Mouse (Mus musculus): ENCODE measurements around the gene Ttl.
A peak's percentile ranks its signal among the peaks of the same experiment; 100 is the strongest.

Gene Ttl

DNA sequence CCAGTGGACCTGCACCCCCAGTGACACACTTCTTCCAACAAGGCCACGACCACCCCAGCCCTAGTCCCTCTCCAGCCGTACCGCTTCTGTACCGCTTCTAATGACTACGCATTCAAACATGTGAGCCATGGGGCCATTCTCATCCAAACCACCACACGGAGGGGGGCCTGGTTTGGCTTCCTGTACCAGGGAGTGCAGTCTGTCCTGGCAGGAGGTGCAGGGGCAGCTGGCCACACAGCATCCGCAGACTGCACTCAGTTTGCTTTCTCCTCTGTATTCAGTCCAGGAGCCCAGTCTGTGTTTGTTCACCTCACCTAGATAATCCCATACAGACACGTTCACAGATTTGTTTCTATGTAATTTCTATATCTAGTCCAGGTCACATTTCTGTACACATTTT is 56.2 kb downstream of the Ttl start:
- Histone ChIP-seq H3K36me3 (ENCODE audit: insufficient read depth, low read length) (peaks cover 100% of the 10 kb centered on the region), H3K9me3 (ENCODE audit: low read length) (no peaks in the 10 kb centered on the region), H3K4me1 (replicated peaks; ENCODE audit: low read depth, low read length) (peaks cover 54% of the 10 kb centered on the region), H3K4me3 (replicated peaks; ENCODE audit: low read length) (no peak overlapping the region), H3K27me3 (ENCODE audit: insufficient read depth, low read length) (no peaks in the 10 kb centered on the region)
- TF ChIP-seq CTCF (conservative IDR thresholded peaks at IDR 0.05; ENCODE audit: low read length) (no peak), POU5F1 (IDR thresholded peaks at IDR 0.05; ENCODE audit: borderline replicate concordance, low read length) (no peak), NANOG (IDR thresholded peaks at IDR 0.05; ENCODE audit: borderline replicate concordance, low read length) (no peak)

DNA sequence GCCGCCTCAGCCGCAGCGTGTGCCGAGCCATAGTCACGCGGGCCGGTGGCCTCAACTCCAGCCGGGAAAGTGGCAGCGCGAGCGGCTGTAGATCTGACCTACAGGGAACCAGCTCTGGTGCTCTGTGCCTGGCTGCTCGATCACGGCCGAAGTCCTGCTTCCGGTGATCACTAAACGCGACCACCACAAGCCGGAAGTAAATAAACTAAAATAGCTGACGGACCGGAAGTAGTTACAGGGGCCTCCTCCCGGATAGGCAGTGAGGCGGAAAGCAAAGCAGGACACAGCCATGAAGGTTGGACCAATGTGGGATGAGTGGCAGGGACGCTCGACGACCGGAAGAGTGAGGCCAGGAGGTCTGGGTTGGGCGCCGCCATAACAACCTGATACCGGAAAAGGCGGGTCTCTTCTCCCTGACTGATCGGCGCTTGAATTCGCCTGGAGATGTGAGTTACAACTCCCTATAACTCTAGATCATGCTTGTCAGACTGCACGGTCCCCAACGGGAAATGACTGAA is 63.7 kb downstream of the Ttl start, which contains the start of gene Chchd5:
Gene Chchd5 (plus strand): TSS at position 289 of the 518 bp plus-strand sequence.
- H3K4me3 ChIP-seq (replicated peaks; ENCODE audit: low read length): peak within 1 kb of the TSS; percentile 92
- H3K27me3 ChIP-seq (ENCODE audit: insufficient read depth, low read length): no peaks in the 10 kb centered on the region
- H3K36me3 ChIP-seq (ENCODE audit: insufficient read depth, low read length): peaks cover 82% of the 10 kb centered on the region
- peaks cover 62% of the 10 kb centered on the region for H3K4me1 ChIP-seq (replicated peaks; ENCODE audit: low read depth, low read length)
- TF ChIP-seq CTCF (conservative IDR thresholded peaks at IDR 0.05; ENCODE audit: low read length) (no peak), NANOG (IDR thresholded peaks at IDR 0.05; ENCODE audit: borderline replicate concordance, low read length) (no peak), POU5F1 (IDR thresholded peaks at IDR 0.05; ENCODE audit: borderline replicate concordance, low read length) (no peak)
- no peaks in the 10 kb centered on the region for H3K9me3 ChIP-seq (ENCODE audit: low read length)

DNA sequence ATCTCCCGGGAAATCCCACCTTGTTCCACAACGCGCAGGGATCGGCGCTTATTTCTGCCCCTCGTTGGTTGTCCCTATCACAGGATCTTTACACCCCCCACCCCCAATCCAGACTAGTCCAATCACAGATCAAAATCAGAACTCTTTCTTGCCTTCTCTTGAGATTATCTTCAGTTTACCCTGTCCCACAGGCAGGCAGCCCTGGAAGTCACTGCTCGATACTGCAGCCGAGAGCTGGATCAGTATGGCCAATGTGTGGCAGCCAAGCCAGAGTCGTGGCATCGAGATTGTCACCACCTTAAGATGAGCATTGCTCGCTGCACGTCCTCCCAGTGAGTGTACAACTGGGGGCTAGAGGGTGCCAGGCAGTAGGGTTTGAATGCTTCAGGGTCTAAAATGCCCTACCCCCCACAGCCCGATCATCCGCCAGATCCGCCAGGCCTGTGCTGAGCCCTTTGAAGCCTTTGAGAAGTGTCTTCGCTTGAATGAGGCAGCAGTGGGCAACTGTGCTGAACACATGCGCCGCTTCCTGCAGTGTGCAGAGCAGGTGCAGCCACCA is 64.3 kb downstream of the Ttl start:
- Histone ChIP-seq H3K4me3 (replicated peaks; ENCODE audit: low read length) (peak overlapping the region; percentile 92), H3K4me1 (replicated peaks; ENCODE audit: low read depth, low read length) (peaks cover 62% of the 10 kb centered on the region), H3K36me3 (ENCODE audit: insufficient read depth, low read length) (peaks cover 76% of the 10 kb centered on the region), H3K9me3 (ENCODE audit: low read length) (no peaks in the 10 kb centered on the region), H3K27me3 (ENCODE audit: insufficient read depth, low read length) (no peaks in the 10 kb centered on the region)
- TF ChIP-seq POU5F1 (IDR thresholded peaks at IDR 0.05; ENCODE audit: borderline replicate concordance, low read length) (no peak), CTCF (conservative IDR thresholded peaks at IDR 0.05; ENCODE audit: low read length) (no peak), NANOG (IDR thresholded peaks at IDR 0.05; ENCODE audit: borderline replicate concordance, low read length) (no peak)

DNA sequence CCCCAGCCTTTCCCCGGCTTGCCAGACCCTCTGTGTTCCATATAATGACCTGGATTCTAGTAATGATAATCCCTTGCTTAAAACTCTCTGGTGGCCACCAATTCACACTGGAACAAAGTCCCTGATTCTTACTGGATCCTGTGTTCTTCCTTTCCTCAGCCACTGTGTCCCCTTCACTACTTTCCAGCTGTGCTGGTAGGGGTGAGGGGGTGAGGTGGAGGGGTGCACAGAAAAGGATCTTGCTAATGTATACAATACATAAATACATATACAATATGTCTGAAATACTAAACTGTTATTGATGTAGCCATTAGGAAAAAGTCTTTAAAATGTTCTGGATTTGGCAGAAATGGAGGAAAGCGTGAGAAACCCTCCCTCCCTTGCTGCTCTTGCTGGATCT is 65.0 kb downstream of the Ttl start:
- Histone ChIP-seq H3K4me3 (replicated peaks; ENCODE audit: low read length) (peak overlapping the region; percentile 92), H3K9me3 (ENCODE audit: low read length) (no peaks in the 10 kb centered on the region)
- TF ChIP-seq POU5F1 (IDR thresholded peaks at IDR 0.05; ENCODE audit: borderline replicate concordance, low read length) (no peak), NANOG (IDR thresholded peaks at IDR 0.05; ENCODE audit: borderline replicate concordance, low read length) (no peak)

DNA sequence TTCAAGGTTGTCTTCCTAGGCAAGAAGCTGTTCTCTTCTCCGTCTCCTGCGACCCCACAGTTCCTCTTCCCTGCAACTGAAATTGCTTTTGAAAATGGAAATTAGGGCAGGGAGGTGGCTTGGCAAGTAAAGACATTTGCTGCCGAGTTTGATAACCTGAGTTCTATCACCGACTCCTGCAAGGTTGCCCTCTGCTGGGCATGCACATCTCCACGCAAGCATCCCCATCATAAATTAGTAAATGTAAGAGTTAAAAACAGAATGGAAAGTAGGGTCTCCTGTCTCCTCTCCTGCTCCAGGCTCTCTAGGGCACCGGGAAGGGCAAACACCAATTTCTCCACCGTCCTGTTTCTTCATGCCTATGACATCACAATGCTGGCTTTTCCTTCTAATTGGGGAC is 66.5 kb downstream of the Ttl start:
- no peak; the same call in 1 of the 2 replicates for TF ChIP-seq CTCF (conservative IDR thresholded peaks at IDR 0.05; ENCODE audit: low read length)
- no peak for TF ChIP-seq NANOG (IDR thresholded peaks at IDR 0.05; ENCODE audit: borderline replicate concordance, low read length)
- TF ChIP-seq POU5F1 (IDR thresholded peaks at IDR 0.05; ENCODE audit: borderline replicate concordance, low read length): no peak
- Histone ChIP-seq H3K4me3 (replicated peaks; ENCODE audit: low read length) (no peak overlapping the region), H3K9me3 (ENCODE audit: low read length) (no peaks in the 10 kb centered on the region), H3K36me3 (ENCODE audit: insufficient read depth, low read length) (peaks cover 54% of the 10 kb centered on the region), H3K27me3 (ENCODE audit: insufficient read depth, low read length) (no peaks in the 10 kb centered on the region), H3K4me1 (replicated peaks; ENCODE audit: low read depth, low read length) (peaks cover 49% of the 10 kb centered on the region)

More for the DNA sequence above, 65.0 kb downstream of the Ttl start:
- Histone ChIP-seq H3K4me1 (replicated peaks; ENCODE audit: low read depth, low read length) (peaks cover 55% of the 10 kb centered on the region), H3K36me3 (ENCODE audit: insufficient read depth, low read length) (peaks cover 69% of the 10 kb centered on the region), H3K27me3 (ENCODE audit: insufficient read depth, low read length) (no peaks in the 10 kb centered on the region)

DNA sequence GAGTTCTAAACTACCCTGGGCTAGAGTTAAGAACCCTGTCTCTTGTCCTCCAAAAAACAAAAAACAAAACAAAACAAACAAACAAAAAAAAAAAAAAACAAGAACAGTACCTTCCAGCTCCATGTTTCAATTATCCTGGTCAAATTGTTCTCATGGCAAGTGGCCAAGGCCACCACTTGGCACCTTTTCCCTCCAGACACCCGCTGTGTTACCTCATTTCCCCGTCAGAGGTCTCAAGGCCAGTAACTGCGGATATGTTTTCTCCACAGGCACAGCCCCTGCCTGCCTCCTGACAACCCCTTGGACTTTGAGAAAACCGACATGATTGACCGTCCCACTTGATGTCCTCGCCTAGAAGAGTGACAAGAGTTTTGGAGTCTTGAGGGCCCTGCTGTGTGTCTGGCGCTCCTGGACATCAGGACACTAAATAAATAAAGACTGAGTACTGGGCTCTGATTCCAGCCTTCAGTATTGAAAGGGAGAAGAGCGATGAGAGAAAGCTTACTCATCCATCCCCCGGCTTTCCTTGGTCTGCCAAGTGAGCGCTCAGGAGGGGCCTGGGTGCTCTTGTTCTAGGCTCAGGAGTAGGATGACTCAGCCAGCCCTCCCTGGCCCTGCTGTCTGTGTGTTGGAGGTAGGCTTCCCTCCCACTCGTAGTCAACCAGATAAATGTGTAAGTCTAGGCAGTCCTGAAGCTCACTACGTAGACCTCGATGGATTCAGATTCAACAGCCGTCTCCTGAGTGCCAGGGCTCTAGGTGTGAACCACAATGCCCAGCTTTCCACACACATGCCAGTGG is 67.5 kb downstream of the Ttl start:
- Histone ChIP-seq H3K36me3 (ENCODE audit: insufficient read depth, low read length) (peaks cover 53% of the 10 kb centered on the region), H3K4me3 (replicated peaks; ENCODE audit: low read length) (no peak overlapping the region), H3K4me1 (replicated peaks; ENCODE audit: low read depth, low read length) (peaks cover 48% of the 10 kb centered on the region), H3K27me3 (ENCODE audit: insufficient read depth, low read length) (no peaks in the 10 kb centered on the region), H3K9me3 (ENCODE audit: low read length) (no peaks in the 10 kb centered on the region)
- TF ChIP-seq POU5F1 (IDR thresholded peaks at IDR 0.05; ENCODE audit: borderline replicate concordance, low read length): no peak
- TF ChIP-seq CTCF (conservative IDR thresholded peaks at IDR 0.05; ENCODE audit: low read length): no peak
- no peak for TF ChIP-seq NANOG (IDR thresholded peaks at IDR 0.05; ENCODE audit: borderline replicate concordance, low read length)

DNA sequence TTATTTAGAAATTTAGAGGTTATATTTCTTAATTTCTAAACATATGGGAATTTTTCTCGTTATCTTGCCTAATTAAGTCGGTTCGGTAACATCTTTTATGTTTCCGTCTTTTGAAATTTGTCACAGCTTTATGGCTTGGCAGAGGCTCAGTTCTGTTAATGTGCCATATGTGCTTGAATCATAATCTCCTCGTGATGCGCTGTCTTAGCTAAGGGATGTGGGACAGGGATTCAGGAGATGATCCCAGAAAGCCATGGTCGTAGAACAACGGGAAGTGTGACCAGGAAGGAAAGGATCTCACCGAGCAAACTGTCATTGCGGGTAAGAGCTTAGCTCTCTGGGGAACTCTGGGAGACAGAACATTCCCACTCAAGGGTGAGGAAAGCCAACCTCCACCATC is 74.2 kb downstream of the Ttl start:
- H3K27me3 ChIP-seq (ENCODE audit: insufficient read depth, low read length): no peaks in the 10 kb centered on the region
- no peak for TF ChIP-seq NANOG (IDR thresholded peaks at IDR 0.05; ENCODE audit: borderline replicate concordance, low read length)
- no peak for TF ChIP-seq CTCF (conservative IDR thresholded peaks at IDR 0.05; ENCODE audit: low read length)
- no peak for TF ChIP-seq POU5F1 (IDR thresholded peaks at IDR 0.05; ENCODE audit: borderline replicate concordance, low read length)
- no peaks in the 10 kb centered on the region for H3K9me3 ChIP-seq (ENCODE audit: low read length)
- peaks cover 8% of the 10 kb centered on the region for H3K36me3 ChIP-seq (ENCODE audit: insufficient read depth, low read length)
- H3K4me1 ChIP-seq (replicated peaks; ENCODE audit: low read depth, low read length): no peaks in the 10 kb centered on the region; the same call in 1 of the 2 replicates
- no peak overlapping the region for H3K4me3 ChIP-seq (replicated peaks; ENCODE audit: low read length)
